Mouse (Mus musculus): ENCODE results near the gene Hmgxb4.

Hmgxb4 gene

DNA sequence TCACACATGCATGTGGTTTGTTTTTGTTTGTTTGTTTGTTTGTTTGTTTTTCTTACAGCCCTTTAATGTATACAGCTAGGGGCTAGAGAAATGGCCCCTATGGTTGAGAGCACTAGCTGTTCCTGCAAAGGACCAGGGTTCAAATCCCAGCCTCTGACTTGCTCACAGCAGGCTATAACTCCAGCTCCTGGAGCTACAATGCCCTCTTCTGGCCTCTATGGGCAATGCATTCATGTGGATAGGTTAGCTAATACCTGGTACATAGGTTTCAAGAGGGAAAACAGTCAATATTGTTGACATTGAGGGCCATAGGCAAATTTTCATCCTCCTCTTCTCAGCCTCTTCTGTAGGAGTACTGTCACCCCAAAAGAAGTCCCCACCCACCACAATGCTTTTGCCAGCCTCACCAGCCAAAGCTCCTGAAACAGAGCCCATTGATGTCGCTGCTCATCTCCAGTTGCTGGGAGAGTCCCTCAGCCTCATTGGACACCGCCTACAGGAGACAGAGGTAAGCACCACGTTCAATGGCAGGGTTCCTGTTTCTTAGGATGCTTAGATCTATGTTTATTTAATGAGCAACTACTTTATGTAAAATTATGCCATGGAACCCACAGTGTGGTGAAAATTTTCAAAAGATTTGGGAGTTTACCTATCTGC is 30.6 kb downstream of the Hmgxb4 start:
- DNase-seq = no peak

DNA sequence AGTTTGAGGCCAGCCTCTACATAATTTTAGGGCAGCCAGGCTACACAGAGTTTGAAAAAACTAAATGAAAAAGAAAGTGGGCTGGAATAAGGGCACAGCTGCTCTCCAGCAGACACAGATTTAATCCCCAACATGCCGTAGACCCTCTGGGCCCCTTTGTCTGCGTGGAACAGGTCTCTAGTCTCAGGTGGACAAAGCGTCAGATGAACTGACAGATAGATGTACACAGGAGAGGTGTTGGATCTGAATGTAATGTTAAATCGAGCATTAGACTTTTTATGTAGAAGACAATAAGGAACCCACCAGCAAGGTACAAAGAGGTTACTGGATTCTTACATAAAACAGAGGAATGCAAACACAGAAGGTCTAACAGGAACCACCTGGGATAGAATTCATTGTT is 32.7 kb downstream of the Hmgxb4 start:
- no peak for DNase-seq

DNA sequence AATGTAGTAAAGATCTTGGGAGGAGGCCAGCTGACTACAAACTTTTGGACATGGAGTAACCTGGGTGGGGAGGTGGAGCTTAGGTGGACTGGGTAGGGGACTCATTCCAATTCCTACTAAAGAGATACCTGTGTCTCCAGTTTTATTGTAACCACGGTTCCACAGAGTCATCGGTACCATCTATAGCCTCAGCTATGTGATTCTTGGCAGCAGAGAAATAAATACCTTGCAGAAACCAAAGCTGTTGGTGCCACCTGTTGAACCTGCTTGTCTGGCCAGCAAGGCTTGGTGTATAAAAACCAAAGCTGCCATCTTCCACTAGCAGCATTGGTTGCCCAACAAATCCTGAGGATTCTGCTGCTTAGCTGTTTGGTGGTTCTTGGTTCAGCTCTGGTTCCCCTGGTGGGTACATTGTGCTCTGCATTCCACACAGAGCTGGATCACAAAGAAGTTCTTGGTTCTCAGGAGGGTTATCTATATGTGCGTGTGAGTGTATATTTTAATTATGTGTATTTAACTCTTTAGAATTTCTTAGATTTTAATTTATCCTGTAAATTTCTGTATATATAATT is 37.4 kb downstream of the Hmgxb4 start:
- DNase-seq = no peak

DNA sequence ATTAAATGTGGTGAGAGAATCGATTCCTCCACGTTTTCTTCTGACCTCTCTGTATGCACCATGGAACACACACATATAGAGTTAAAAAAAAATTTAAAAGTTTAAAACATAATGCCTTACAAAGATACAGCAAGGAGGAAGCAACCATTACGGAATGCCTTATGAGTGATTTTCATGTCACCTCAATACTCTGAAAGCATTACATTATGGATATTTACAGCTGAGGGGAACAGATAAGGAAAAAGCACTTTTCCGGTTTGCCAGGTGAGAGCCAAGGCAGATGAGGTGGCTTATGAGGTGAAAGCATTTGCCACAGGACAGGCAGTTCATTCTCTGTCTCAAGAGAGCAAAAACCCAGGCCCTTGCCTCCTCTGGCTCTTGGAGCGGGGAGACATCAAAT is 39.8 kb downstream of the Hmgxb4 start:
- no peak for DNase-seq

DNA sequence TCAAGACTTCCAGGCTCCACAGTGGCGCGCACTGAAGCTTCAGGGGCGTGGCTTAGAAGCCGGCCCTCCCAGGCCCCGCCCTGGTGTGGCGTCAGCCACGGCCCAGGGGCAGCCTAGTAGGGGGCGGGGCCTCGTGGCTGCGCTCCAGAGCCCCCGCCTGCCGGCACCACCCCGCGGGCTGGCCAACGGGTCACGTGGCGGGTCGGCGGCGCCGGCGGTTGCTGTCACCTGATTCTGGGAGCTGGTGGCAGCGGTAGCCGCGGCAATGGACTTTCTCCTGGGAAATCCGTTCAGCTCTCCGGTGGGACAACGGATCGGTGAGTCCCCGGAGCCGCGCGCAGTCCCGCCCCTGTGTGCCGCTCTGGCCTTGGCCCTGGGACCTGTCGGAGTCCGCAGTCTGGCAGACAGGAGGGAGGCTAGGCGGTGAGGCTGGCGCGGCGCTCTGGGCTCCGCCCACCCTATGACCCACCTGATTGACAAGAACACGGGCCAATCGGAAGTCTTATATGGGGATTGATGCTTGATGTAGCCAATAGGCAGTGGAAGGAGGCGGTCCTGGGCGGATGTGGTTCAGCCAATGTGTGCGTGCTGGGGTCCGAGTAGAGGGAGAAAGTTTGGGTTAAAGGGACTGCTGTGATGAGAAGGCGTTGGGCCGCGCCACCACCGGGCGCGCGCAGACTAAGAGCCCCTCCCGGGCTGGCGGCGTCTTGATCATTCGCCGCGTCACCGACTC is 40.5 kb downstream of the Hmgxb4 start, which contains the start of gene Tom1:
Gene Tom1 (plus strand): TSS at position 195 of the 733 bp plus-strand sequence.
- DNase-seq = peak; percentile 98

GRCm38 (mm10) chr8:75034285-75034684 is 41.1 kb downstream of the Hmgxb4 start:
- DNase-seq = no peak

DNA sequence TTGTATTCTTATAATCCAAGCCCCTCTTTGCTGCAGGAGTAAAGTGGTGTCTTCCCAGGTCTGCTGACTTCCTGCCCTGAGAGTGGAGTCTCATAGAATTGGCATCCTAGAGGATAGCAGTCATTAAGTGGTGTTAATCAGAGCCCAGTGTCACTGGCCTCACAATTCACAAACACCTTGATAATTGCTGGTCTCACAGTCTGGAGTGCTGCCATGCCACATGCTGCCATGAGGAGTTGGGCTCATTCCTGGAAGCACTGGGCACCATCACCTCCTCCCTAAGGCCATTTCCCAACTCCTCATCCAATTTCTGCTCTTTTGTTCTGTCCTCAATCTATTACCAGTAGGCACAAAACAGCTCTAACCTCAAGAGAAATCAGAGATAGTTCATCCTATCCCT is 42.5 kb downstream of the Hmgxb4 start:
- DNase-seq = no peak

GRCm38 (mm10) chr8:75038497-75038896 is 45.3 kb downstream of the Hmgxb4 start:
- DNase-seq = no peak

DNA sequence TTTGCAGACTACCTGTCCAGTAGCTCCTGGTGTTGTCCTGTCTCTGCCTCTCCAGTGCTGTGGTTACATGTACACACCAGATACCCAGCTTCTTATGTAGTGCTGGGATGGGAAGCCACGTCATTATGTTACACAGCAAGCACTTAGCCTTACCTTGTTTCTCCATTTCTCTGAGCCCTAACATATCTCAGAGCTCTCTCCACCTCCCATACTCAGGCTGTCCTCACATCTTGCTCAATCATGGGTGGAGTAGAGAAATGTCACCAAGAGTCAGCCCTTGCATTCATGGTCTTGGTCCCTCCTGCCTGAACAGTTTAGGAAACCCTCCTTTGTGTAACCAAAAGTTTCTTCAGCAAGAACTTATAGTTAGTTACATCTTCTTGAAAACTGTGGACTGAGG is 46.6 kb downstream of the Hmgxb4 start:
- DNase-seq = no peak

GRCm38 (mm10) chr8:75042171-75042570 is 49.0 kb downstream of the Hmgxb4 start:
- no peak for DNase-seq

- no peak for DNase-seq
These were observed 49.8 kb downstream of the Hmgxb4 start for GRCm38 (mm10) chr8:75042974-75043373.

- DNase-seq = no peak
These were observed 53.1 kb downstream of the Hmgxb4 start for GRCm38 (mm10) chr8:75046303-75046702.

DNA sequence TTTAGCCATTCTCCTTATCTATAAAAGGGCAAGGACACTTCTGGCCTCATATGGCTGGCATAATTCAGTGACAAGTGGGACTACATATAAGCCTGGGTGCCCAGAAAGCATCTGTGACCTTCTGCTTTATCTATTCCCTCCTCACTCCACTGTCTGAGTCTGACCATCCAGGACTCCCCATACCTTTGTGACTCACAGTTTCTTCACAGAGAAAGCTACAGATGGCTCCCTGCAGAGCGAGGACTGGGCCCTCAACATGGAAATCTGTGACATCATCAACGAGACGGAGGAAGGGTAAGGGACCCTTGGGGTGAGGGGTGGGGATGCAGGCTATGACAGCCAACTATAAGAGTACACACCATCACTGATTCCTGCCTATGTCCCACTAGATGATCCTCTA is 54.6 kb downstream of the Hmgxb4 start:
- DNase-seq = no peak

DNA sequence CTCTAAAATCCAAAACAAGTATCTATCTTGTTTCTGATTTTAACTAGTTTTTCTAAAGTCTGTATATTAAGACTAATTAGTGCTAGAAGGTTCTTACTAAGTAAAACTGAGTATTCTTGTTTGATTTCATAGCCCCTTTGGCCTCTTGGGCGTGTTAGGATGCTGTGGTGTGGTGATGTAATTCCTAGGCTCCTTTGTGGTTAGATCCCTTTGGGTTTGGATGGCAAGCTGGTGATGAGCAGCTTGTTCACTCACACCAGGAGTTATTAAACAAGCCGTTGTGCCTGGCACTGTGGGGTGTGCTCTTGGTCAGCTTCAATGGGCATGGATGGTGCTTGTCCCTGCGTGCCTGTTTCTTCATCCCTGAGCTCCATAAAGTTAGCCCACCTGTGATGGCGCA is 60.2 kb downstream of the Hmgxb4 start:
- no peak for DNase-seq

- DNase-seq = no peak
These were observed 62.5 kb downstream of the Hmgxb4 start for GRCm38 (mm10) chr8:75055673-75056072.

DNA sequence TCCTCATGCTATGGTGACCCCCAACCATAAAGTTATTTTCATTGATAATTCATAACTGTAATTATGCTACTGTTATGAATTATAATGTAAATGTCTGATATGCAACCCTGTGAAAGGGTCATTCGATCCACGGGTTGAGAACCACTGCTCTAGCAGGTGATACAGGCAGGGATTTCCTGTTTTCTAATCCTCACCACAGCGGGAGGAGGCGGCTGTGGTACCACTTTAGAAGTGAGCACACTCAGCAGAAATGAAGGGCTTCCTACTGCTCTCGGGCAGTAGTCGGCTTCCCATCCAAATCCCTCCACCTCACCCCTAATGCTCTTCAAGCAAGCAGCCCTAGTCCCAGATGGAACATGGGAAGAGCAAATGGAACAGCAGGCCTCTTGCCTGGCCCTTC is 66.9 kb downstream of the Hmgxb4 start:
- no peak for DNase-seq

- DNase-seq = no peak
These were observed 67.7 kb downstream of the Hmgxb4 start for GRCm38 (mm10) chr8:75060815-75061214.

- DNase-seq = no peak
These were observed 70.1 kb downstream of the Hmgxb4 start for GRCm38 (mm10) chr8:75063290-75063689.

DNA sequence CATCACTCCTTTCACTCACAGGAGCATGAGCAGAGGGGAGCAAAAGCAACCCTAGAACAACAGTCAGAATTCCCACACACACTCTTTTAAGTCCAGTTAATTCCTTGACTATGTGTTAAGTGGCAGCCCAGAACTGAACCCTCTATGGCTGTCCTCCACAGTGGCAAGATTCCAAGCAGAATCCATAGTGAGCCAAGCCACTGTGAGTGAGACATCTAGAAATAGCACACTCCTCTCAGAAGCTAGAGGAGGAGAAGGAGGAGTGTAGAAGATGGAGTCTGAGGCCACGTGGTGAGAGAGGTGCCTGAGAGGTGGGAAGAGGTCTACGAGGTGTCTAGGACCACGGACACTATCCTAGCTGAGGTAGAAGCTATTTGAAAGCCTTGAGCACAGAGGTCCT is 71.6 kb downstream of the Hmgxb4 start:
- no peak for DNase-seq

DNA sequence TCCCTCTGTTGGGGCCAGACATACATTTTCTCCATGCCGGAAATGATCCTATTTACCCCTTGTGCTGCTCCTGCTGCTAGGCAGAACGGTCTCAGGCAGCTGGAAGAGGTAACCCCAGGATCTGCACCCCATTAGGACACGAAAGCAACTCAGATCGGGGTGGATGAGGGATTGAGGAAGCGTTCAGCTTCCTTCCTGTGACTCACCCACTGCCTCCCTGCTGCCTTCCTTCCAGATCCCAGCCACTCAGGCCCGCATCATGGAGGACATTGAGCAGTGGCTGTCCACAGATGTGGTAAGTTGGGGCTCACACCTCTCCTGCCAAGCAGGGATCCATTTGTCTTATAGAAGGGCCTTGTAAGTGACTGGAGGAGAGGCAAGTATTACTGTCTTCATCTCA is 74.1 kb downstream of the Hmgxb4 start:
- DNase-seq = no peak

- DNase-seq = no peak
These were observed 77.1 kb downstream of the Hmgxb4 start for GRCm38 (mm10) chr8:75070297-75070696.

- peak; percentile 86 for DNase-seq
These were observed 78.6 kb downstream of the Hmgxb4 start for GRCm38 (mm10) chr8:75071627-75072346.

- DNase-seq = no peak
These were observed 81.7 kb downstream of the Hmgxb4 start for GRCm38 (mm10) chr8:75074876-75075275.

DNA sequence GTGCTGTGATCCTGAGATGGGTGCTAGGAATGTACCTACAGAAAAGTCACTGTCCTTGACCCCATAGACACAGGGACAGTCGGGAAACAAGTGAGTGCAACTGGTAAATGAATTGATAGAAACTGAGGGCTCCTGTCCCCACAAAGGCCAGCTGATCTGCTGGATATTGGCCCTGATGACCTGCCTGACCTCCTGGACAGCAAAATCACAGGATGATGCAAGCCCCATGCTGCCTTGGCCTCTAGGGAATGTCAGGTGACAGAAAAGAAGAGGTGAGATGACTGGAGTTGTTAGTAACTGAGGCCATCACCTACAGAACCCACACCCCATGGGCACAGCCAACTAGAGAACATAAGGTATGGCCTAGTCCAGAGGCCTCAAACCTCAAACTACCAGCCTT is 85.1 kb downstream of the Hmgxb4 start:
- no peak for DNase-seq

Measured in embryo, embryonic 11 days (tissue).